Mouse (Mus musculus): ENCODE results near the gene Stpg2. TPM values are rescaled to one million over a fixed set of nuclear protein-coding genes. Genes with fewer than 3 reads are reported as not detected.

Stpg2 gene
- polyA plus RNA-seq, 1 experiment = 8.0 TPM

GRCm38 (mm10) chr3:139739388-139739787, 533.9 kb downstream of the Stpg2 start:
- TF ChIP-seq POLR2A (IDR thresholded peaks at IDR 0.05; ENCODE audit: control insufficient read depth, low read depth, low read length) (no peak), CTCF (IDR thresholded peaks at IDR 0.05; ENCODE audit: control insufficient read depth, insufficient read depth, insufficient replicate concordance, low read depth, low read length) (no peak)
- Histone ChIP-seq H3K27ac (ENCODE audit: control insufficient read depth, insufficient read depth, low read depth, low read length) (no peak overlapping the region), H3K27me3 (ENCODE audit: control insufficient read depth, insufficient read depth, low read length) (no peaks in the 10 kb centered on the region), H3K4me1 (ENCODE audit: control insufficient read depth, insufficient read depth, low read length) (no peaks in the 10 kb centered on the region), H3K36me3 (ENCODE audit: control insufficient read depth, insufficient read depth, low read length) (no peaks in the 10 kb centered on the region), H3K4me3 (ENCODE audit: control insufficient read depth, low read depth, low read length) (no peak overlapping the region)

Other genes with a start within 250 kb of the Stpg2 start
- 2.7 and 3.5 TPM in 2 replicates for gene Rap1gds1, start 130.5 kb upstream of the Stpg2 start, polyA plus RNA-seq (2012; rRNA removed)